Mouse (Mus musculus): ENCODE data around the gene Olfr639. TPM values are rescaled to one million over a fixed set of nuclear protein-coding genes. Genes with fewer than 3 reads are reported as not detected.

Olfr639 gene
- polyA plus RNA-seq (2014; fragmentation: Nextera tagmentation; extraction: Ambion mirVana): not detected in 2 replicates

DNA sequence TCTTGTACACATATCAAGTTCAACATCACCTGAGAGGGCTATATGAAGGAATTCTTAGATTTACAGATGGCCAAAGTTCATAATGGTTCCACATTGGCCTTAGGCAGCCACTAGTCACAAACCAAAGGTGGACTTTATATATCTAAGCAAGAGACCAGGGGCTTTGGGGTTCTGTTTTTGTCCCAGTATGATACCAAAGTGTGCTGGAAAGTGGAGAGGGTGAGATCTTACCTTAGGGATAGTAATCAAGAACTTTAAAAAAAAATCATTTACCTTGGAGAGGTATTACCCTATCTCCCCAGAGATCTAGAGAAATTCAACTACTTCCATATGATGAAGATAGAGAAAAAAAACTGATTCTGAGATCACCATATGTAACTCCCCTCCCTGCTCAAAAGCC is at the start of gene Olfr639:
Gene Olfr639, minus strand, starts transcription at position 101 of the 400 bp plus-strand sequence.
- Histone ChIP-seq H3K9ac (ENCODE audit: low read length) (no peak within 1 kb of the TSS), H3K4me2 (no peak within 1 kb of the TSS), H3K4me3 (ENCODE audit: low read depth, low read length) (no peak within 1 kb of the TSS), H3K9me3 (ENCODE audit: control insufficient read depth, low read length) (no peaks in the 10 kb centered on the region), H3K36me3 (ENCODE audit: control insufficient read depth, insufficient read depth, low read length) (no peaks in the 10 kb centered on the region), H3K27ac (ENCODE audit: low read depth, low read length) (no peak within 1 kb of the TSS), H3K4me1 (ENCODE audit: control insufficient read depth, insufficient read depth, low read length) (no peaks in the 10 kb centered on the region), H3K27me3 (ENCODE audit: control insufficient read depth, insufficient read depth, low read length) (no peaks in the 10 kb centered on the region)
- DNase-seq (ENCODE audit: low spot score, missing footprints) (no peak), ATAC-seq (ENCODE audit: low FRiP score) (no peak)

DNA sequence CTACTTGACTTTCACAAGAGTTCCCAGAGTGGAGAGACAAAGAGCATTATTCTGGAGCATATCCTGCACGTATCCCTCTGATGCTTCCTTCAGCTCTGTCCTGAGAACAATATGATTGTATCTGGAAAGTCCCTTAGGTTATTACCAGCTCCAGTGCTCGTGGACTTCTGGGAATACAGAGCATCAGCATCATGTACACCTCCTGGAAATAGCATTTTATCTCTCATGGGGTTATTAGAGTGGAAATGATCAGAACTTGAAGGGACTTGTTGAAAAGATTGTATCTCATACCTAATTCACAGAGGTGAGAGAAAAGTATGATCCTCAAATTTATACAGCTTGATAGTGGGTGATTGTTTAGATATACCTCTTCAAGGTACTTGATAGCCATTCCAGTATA is 44.2 kb upstream of the Olfr639 start, which contains the start of gene 4930516K23Rik:
Gene 4930516K23Rik, minus strand, starts transcription at position 101 of the 400 bp plus-strand sequence.
- Histone ChIP-seq H3K9me3 (ENCODE audit: control insufficient read depth, low read length) (no peaks in the 10 kb centered on the region), H3K36me3 (ENCODE audit: control insufficient read depth, insufficient read depth, low read length) (no peaks in the 10 kb centered on the region), H3K9ac (ENCODE audit: low read length) (no peak within 1 kb of the TSS), H3K27me3 (ENCODE audit: control insufficient read depth, insufficient read depth, low read length) (no peaks in the 10 kb centered on the region), H3K4me1 (ENCODE audit: control insufficient read depth, insufficient read depth, low read length) (no peaks in the 10 kb centered on the region), H3K27ac (ENCODE audit: low read depth, low read length) (no peak within 1 kb of the TSS), H3K4me2 (no peak within 1 kb of the TSS), H3K4me3 (ENCODE audit: low read depth, low read length) (no peak within 1 kb of the TSS)
- WGBS: 63% methylated on average over 2 of the region's 2 CpGs
- DNase-seq (ENCODE audit: low spot score, missing footprints) (no peak), ATAC-seq (ENCODE audit: low FRiP score) (no peak)

DNA sequence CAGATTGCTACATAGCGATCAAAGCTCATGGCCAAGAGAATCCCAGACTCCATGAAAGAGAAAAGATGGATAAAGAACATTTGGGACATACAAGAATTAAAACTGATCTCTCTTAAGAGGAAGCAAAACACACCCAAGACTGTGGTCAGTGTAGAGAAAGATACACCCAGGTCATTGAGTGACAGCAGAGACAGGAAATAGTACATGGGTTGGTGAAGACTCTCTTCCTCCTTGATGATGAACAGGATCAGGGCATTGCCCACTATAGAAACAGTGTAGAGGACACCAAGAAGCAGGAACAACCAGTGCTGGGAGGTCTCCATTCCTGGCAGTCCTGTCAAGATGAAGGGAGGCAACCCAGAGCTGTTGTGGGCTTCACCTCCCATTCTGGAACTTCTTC is 42.1 kb upstream of the Olfr639 start:
- 84% methylated on average over 1 of the region's 1 CpGs for WGBS
- Histone ChIP-seq H3K9ac (ENCODE audit: low read length) (no peak overlapping the region), H3K27ac (ENCODE audit: low read depth, low read length) (no peak overlapping the region), H3K4me1 (ENCODE audit: control insufficient read depth, insufficient read depth, low read length) (no peaks in the 10 kb centered on the region), H3K9me3 (ENCODE audit: control insufficient read depth, low read length) (no peaks in the 10 kb centered on the region), H3K4me3 (ENCODE audit: low read depth, low read length) (no peak overlapping the region), H3K36me3 (ENCODE audit: control insufficient read depth, insufficient read depth, low read length) (no peaks in the 10 kb centered on the region), H3K27me3 (ENCODE audit: control insufficient read depth, insufficient read depth, low read length) (no peaks in the 10 kb centered on the region), H3K4me2 (no peak overlapping the region)
- no peak for DNase-seq (ENCODE audit: low spot score, missing footprints)
- ATAC-seq (ENCODE audit: low FRiP score): no peak

DNA sequence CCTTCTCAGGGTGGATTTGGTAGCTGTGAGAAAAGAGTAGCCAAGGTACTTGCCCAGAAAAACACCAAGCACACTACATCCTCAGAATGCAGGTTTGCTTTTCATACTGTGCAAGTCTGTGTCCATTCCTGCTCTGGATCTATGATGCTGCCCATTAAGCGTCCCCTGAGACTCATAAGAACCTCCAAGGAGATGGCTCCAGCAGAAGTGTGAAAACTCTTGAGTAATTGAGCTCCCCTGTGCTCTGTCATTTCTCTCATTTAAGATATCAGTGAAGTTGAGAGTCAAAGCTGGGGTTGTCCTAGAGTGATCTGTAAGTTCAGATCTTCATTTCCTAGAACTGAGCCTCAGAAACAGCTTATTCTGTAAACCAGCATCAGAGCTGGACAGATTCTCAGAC is 35.5 kb upstream of the Olfr639 start, which contains the start of gene Olfr642:
Gene Olfr642, minus strand, starts transcription at position 101 of the 400 bp plus-strand sequence.
- Histone ChIP-seq H3K36me3 (ENCODE audit: control insufficient read depth, insufficient read depth, low read length) (no peaks in the 10 kb centered on the region), H3K27ac (ENCODE audit: low read depth, low read length) (no peak within 1 kb of the TSS), H3K27me3 (ENCODE audit: control insufficient read depth, insufficient read depth, low read length) (no peaks in the 10 kb centered on the region), H3K9ac (ENCODE audit: low read length) (no peak within 1 kb of the TSS), H3K4me2 (no peak within 1 kb of the TSS), H3K4me3 (ENCODE audit: low read depth, low read length) (no peak within 1 kb of the TSS), H3K9me3 (ENCODE audit: control insufficient read depth, low read length) (no peaks in the 10 kb centered on the region), H3K4me1 (ENCODE audit: control insufficient read depth, insufficient read depth, low read length) (no peaks in the 10 kb centered on the region)
- 81% methylated on average over 1 of the region's 1 CpGs for WGBS
- ATAC-seq (ENCODE audit: low FRiP score) (no peak), DNase-seq (ENCODE audit: low spot score, missing footprints) (no peak)

GRCm38 (mm10) chr7:104050745-104051144 is 33.6 kb upstream of the Olfr639 start:
- H3K9ac ChIP-seq (ENCODE audit: low read length): no peak overlapping the region
- DNase-seq (ENCODE audit: low spot score, missing footprints): no peak
- no peaks in the 10 kb centered on the region for H3K27me3 ChIP-seq (ENCODE audit: control insufficient read depth, insufficient read depth, low read length)
- no peak overlapping the region for H3K27ac ChIP-seq (ENCODE audit: low read depth, low read length)
- 83% methylated on average over 4 of the region's 4 CpGs for WGBS
- H3K4me1 ChIP-seq (ENCODE audit: control insufficient read depth, insufficient read depth, low read length): no peaks in the 10 kb centered on the region
- no peak for ATAC-seq (ENCODE audit: low FRiP score)
- no peak overlapping the region for H3K4me2 ChIP-seq
- no peaks in the 10 kb centered on the region for H3K9me3 ChIP-seq (ENCODE audit: control insufficient read depth, low read length)
- H3K4me3 ChIP-seq (ENCODE audit: low read depth, low read length): no peak overlapping the region
- H3K36me3 ChIP-seq (ENCODE audit: control insufficient read depth, insufficient read depth, low read length): no peaks in the 10 kb centered on the region

DNA sequence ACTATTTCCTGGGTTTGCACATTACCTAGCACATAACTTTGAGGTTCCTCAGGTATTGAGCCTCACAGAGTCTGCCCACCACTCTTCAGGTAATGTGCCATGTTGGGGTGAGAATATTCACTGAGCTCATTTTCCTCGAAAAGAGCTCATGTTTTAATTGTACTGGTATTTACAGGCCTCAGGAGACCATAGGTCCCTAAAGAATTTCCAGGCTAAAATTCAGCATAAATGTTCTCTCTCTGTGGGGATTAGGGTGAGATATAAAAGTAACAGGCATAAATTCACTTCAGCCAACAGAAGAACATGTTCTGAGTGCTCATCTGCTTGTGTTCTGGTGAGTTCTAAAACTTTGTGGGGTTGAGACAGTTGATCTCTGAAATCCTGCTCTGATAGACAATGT is 18.0 kb upstream of the Olfr639 start, which contains the start of gene Olfr641:
Gene Olfr641, plus strand, starts transcription at position 301 of the 400 bp plus-strand sequence.
- DNase-seq (ENCODE audit: low spot score, missing footprints) (no peak), ATAC-seq (ENCODE audit: low FRiP score) (no peak)
- Histone ChIP-seq H3K27ac (ENCODE audit: low read depth, low read length) (no peak within 1 kb of the TSS), H3K36me3 (ENCODE audit: control insufficient read depth, insufficient read depth, low read length) (no peaks in the 10 kb centered on the region), H3K4me3 (ENCODE audit: low read depth, low read length) (no peak within 1 kb of the TSS), H3K4me1 (ENCODE audit: control insufficient read depth, insufficient read depth, low read length) (no peaks in the 10 kb centered on the region), H3K4me2 (no peak within 1 kb of the TSS), H3K27me3 (ENCODE audit: control insufficient read depth, insufficient read depth, low read length) (no peaks in the 10 kb centered on the region), H3K9me3 (ENCODE audit: control insufficient read depth, low read length) (no peaks in the 10 kb centered on the region), H3K9ac (ENCODE audit: low read length) (no peak within 1 kb of the TSS)
- 76% methylated on average over 1 of the region's 1 CpGs for WGBS

DNA sequence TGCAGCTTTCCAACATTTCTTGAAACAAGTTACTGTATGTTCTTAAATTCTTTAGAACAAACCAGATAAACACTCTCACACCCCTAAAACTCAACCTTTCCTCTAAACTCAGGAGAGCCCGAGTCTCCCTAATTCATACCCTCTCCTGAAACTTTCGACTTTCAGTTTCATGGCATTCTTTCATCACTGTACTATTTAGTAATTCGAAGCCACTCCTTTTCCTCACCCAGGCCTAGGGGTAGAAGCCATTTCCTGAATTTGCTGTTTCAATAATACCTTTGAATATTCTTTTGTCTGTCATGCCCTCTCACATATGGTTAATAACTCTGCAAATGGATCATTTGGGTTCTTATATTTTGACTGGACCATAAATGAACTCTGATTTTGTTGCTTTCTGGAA is 9.9 kb upstream of the Olfr639 start:
- no peaks in the 10 kb centered on the region for H3K4me1 ChIP-seq (ENCODE audit: control insufficient read depth, insufficient read depth, low read length)
- no peak overlapping the region for H3K4me3 ChIP-seq (ENCODE audit: low read depth, low read length)
- no peaks in the 10 kb centered on the region for H3K36me3 ChIP-seq (ENCODE audit: control insufficient read depth, insufficient read depth, low read length)
- no peak for DNase-seq (ENCODE audit: low spot score, missing footprints)
- no peaks in the 10 kb centered on the region for H3K27me3 ChIP-seq (ENCODE audit: control insufficient read depth, insufficient read depth, low read length)
- H3K4me2 ChIP-seq: no peak overlapping the region
- ATAC-seq (ENCODE audit: low FRiP score): no peak
- H3K27ac ChIP-seq (ENCODE audit: low read depth, low read length): no peak overlapping the region
- H3K9ac ChIP-seq (ENCODE audit: low read length): no peak overlapping the region
- 90% methylated on average over 3 of the region's 3 CpGs for WGBS
- no peaks in the 10 kb centered on the region for H3K9me3 ChIP-seq (ENCODE audit: control insufficient read depth, low read length)

- whole genome bisulfite sequencing: 80% methylated on average over 6 of the region's 6 CpGs
- no peak within 1 kb of the TSS for H3K4me3 ChIP-seq (ENCODE audit: low read depth, low read length)
- H3K27me3 ChIP-seq (ENCODE audit: control insufficient read depth, insufficient read depth, low read length): no peaks in the 10 kb centered on the region
- H3K36me3 ChIP-seq (ENCODE audit: control insufficient read depth, insufficient read depth, low read length): no peaks in the 10 kb centered on the region
- no peak within 1 kb of the TSS for H3K9ac ChIP-seq (ENCODE audit: low read length)
- no peak within 1 kb of the TSS for H3K27ac ChIP-seq (ENCODE audit: low read depth, low read length)
- no peak for DNase-seq (ENCODE audit: low spot score, missing footprints)
- H3K9me3 ChIP-seq (ENCODE audit: control insufficient read depth, low read length): no peaks in the 10 kb centered on the region
- H3K4me1 ChIP-seq (ENCODE audit: control insufficient read depth, insufficient read depth, low read length): no peaks in the 10 kb centered on the region
- H3K4me2 ChIP-seq: no peak within 1 kb of the TSS
- ATAC-seq (ENCODE audit: low FRiP score): no peak
These were observed 8.4 kb upstream of the Olfr639 start, which contains the start of gene Olfr640 for GRCm38 (mm10) chr7:104025473-104025872. Gene Olfr640, minus strand, starts transcription at chr7:104025573.

DNA sequence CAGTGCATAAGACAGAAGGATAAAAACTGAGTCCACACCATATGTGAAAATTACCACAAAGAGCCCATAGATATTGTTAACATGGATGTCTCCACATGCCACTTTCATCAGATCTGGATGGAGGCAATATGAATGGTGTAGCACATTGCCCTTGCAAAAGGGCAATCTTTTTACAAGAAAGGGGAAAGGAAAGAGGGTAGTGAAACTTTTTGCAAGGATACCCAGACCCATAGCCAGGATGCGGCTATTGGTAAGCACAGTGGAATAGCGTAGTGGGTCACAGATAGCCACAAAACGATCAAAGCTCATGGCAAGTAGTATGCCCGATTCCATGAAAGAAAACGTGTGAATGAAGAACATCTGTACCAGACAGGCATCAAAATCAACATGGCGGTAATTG is 4.5 kb upstream of the Olfr639 start:
- no peaks in the 10 kb centered on the region for H3K9me3 ChIP-seq (ENCODE audit: control insufficient read depth, low read length)
- DNase-seq (ENCODE audit: low spot score, missing footprints): peak; percentile 6
- H3K36me3 ChIP-seq (ENCODE audit: control insufficient read depth, insufficient read depth, low read length): no peaks in the 10 kb centered on the region
- no peaks in the 10 kb centered on the region for H3K27me3 ChIP-seq (ENCODE audit: control insufficient read depth, insufficient read depth, low read length)
- no peaks in the 10 kb centered on the region for H3K4me1 ChIP-seq (ENCODE audit: control insufficient read depth, insufficient read depth, low read length)
- WGBS: 90% methylated on average over 6 of the region's 6 CpGs
- no peak for ATAC-seq (ENCODE audit: low FRiP score)
- H3K4me3 ChIP-seq (ENCODE audit: low read depth, low read length): no peak overlapping the region
- no peak overlapping the region for H3K27ac ChIP-seq (ENCODE audit: low read depth, low read length)
- H3K4me2 ChIP-seq: no peak overlapping the region
- no peak overlapping the region for H3K9ac ChIP-seq (ENCODE audit: low read length)
